9 mouse cellular contexts compared by ENCODE assay signal in genomic region chr7:84085049-84085945, GRCm38 (mm10). TPM values are rescaled to one million over a fixed set of nuclear protein-coding genes. Genes with fewer than 3 reads are reported as not detected.
A peak's percentile ranks its signal among the peaks of the same experiment; 100 is the strongest.
DNase-seq lines count a peak whose midpoint lies in the region; ATAC-seq lines count a peak whose summit lies in the region.
"Had no signal": no experiment of that assay in that cellular context is flagged by ENCODE, and none has a peak within 500 bp of the region (broad histone marks: within the 10 kb centered on the region; RNA-seq: fewer than 3 reads in every experiment).

No protein-coding gene starts in this region.

- H3K36me3 ChIP-seq in megakaryocyte, embryonic 14.5 days (replicated peaks; ENCODE audit: low read length), result no peaks in the 10 kb centered on the region
- no peaks in the 10 kb centered on the region for H3K36me3 ChIP-seq in heart, embryonic 14.5 days (ENCODE audit: control insufficient read depth, insufficient read depth, low read length)
- no peaks in the 10 kb centered on the region for H3K36me3 ChIP-seq in kidney, embryonic 16.5 days (ENCODE audit: insufficient read depth, low read length)

- no peak overlapping the region for H3K9ac ChIP-seq in heart, embryonic 14.5 days (ENCODE audit: low read length)
- H3K9ac ChIP-seq in kidney, embryonic 16.5 days (replicated peaks; ENCODE audit: low read length), result no peak overlapping the region

- H3K27me3 ChIP-seq in megakaryocyte, embryonic 14.5 days (replicated peaks), result peaks cover 58% of the 10 kb centered on the region
- peaks cover 35% of the 10 kb centered on the region for H3K27me3 ChIP-seq in heart, embryonic 14.5 days (ENCODE audit: control insufficient read depth, insufficient read depth, low read length)
- H3K27me3 ChIP-seq in kidney, embryonic 16.5 days (ENCODE audit: insufficient read depth, low read length), result peaks cover 32% of the 10 kb centered on the region

- peak overlapping the region; percentile 83 for H3K4me2 ChIP-seq in heart, embryonic 14.5 days (ENCODE audit: low read length)
- H3K4me2 ChIP-seq in kidney, embryonic 16.5 days (replicated peaks; ENCODE audit: low read depth, low read length), result peak overlapping the region; percentile 65

- H3K4me3 ChIP-seq in megakaryocyte, embryonic 14.5 days (replicated peaks), result peak overlapping the region; percentile 9
- H3K4me3 ChIP-seq in heart, embryonic 14.5 days (ENCODE audit: control insufficient read depth in 1 of 2, insufficient read depth in 1 of 2, low read depth in 1 of 2, low read length in 2 of 2), result peak overlapping the region; percentile 5 to 48
- H3K4me3 ChIP-seq in kidney, embryonic 16.5 days (ENCODE audit: low read length), result peak overlapping the region; percentile 42

- 4% methylated on average over 39 of the region's 39 CpGs for WGBS in heart, embryonic 14.5 days
- WGBS in kidney, embryonic 16.5 days, result 6% methylated on average over 39 of the region's 39 CpGs

- H3K9me3 ChIP-seq in megakaryocyte, embryonic 14.5 days, result no peaks in the 10 kb centered on the region
- H3K9me3 ChIP-seq in heart, embryonic 14.5 days (ENCODE audit: control insufficient read depth, low read length), result no peaks in the 10 kb centered on the region
- no peaks in the 10 kb centered on the region for H3K9me3 ChIP-seq in kidney, embryonic 16.5 days (ENCODE audit: low read length)

- peaks cover 33% of the 10 kb centered on the region for H3K4me1 ChIP-seq in megakaryocyte, embryonic 14.5 days
- peaks cover 9 to 11% of the 10 kb centered on the region in 2 experiments; a peak in 2 of 4 replicates for H3K4me1 ChIP-seq in heart, embryonic 14.5 days (ENCODE audit: control insufficient read depth in 2 of 2, insufficient read depth in 2 of 2, low read length in 2 of 2)
- peaks cover 16% of the 10 kb centered on the region for H3K4me1 ChIP-seq in kidney, embryonic 16.5 days (ENCODE audit: insufficient read depth, low read length)

- DNase-seq in embryo, embryonic 11 days, result peak; percentile 85
- peak; percentile 65 for DNase-seq in lung, postnatal 36 days
- DNase-seq in right cerebral cortex, postnatal 25 days, result peak; percentile 38
- peak; percentile 60 to 81 for DNase-seq in urinary bladder, postnatal 4 days (ENCODE audit: low spot score in 2 of 2)

- H3K27ac ChIP-seq in heart, embryonic 14.5 days (replicated peaks in 1 of 2; ENCODE audit: control insufficient read depth in 1 of 2, insufficient read depth in 1 of 2, low read depth in 2 of 2, low read length in 2 of 2), result no peak overlapping the region
- H3K27ac ChIP-seq in kidney, embryonic 16.5 days (ENCODE audit: low read length), result no peak overlapping the region

- ATAC-seq in megakaryocyte, adult 5-6 weeks (ENCODE audit: poor library complexity, severe bottlenecking), result no peak
- no peak for ATAC-seq in heart, embryonic 14.5 days (ENCODE audit: insufficient number of reproducible peaks, insufficient read depth, low FRiP score, low read depth)
- ATAC-seq in kidney, embryonic 16.5 days (ENCODE audit: low FRiP score, low TSS enrichment), result peak; percentile 43; the same call in 1 of the 2 replicates

RNA-seq across cellular contexts. Expression of gene Cemip, which starts 1.0 kb away (rescaled TPM):
- polyA plus RNA-seq in megakaryocyte, embryonic 14.5 days (2012; ENCODE audit: insufficient read depth, low replicate concordance), result 0.60 and 1.2 TPM in 2 replicates
- total RNA-seq in megakaryocyte, adult 5-6 weeks (2015), result 0.02 TPM in 1 of 2 replicates, not detected in the other
- 0.08 TPM in 1 of 2 replicates, not detected in the other for total RNA-seq in megakaryocyte, adult 5-6 weeks (2017)
- polyA plus RNA-seq in heart, embryonic 14.5 days (2014; fragmentation: Nextera tagmentation; extraction: Ambion mirVana), result 0.51 and 0.89 TPM in 2 replicates
- 0.26 and 0.42 TPM in 2 replicates for polyA plus RNA-seq in kidney, embryonic 16.5 days (2015; fragmentation: Nextera tagmentation; extraction: Ambion mirVana)
- total RNA-seq: liver, adult 2 months had no signal
- polyA plus RNA-seq: liver, adult 2 months had no signal
